In genomic region chr2:152081641-152082448, GRCm38 (mm10) we compare ENCODE assay signal across 7 mouse cellular contexts. TPM values are rescaled to one million over a fixed set of nuclear protein-coding genes. Genes with fewer than 3 reads are reported as not detected.
DNase-seq lines count a peak whose midpoint lies in the region; ATAC-seq lines count a peak whose summit lies in the region.

No protein-coding gene starts in this region.

- peaks cover 15% of the 10 kb centered on the region for H3K4me1 ChIP-seq in limb, embryonic 13.5 days
- H3K4me1 ChIP-seq in midbrain, embryonic 14.5 days (ENCODE audit: control insufficient read depth, insufficient read depth, low read length): peaks cover 34% of the 10 kb centered on the region

- no peak overlapping the region for H3K9ac ChIP-seq in limb, embryonic 13.5 days
- H3K9ac ChIP-seq in midbrain, embryonic 14.5 days (replicated peaks; ENCODE audit: low read length): peak overlapping the region; percentile 99

- H3K4me3 ChIP-seq in limb, embryonic 13.5 days: peak overlapping the region; percentile 43
- peak overlapping the region; percentile 92 for H3K4me3 ChIP-seq in midbrain, embryonic 14.5 days (replicated peaks; ENCODE audit: low read depth, low read length)

- no peak overlapping the region for H3K27ac ChIP-seq in limb, embryonic 13.5 days
- H3K27ac ChIP-seq in midbrain, embryonic 14.5 days (replicated peaks; ENCODE audit: low read depth, low read length): peak overlapping the region; percentile 99

- H3K27me3 ChIP-seq in limb, embryonic 13.5 days: peaks cover 93% of the 10 kb centered on the region
- no peaks in the 10 kb centered on the region for H3K27me3 ChIP-seq in midbrain, embryonic 14.5 days (ENCODE audit: control insufficient read depth, insufficient read depth, low read length)

- ATAC-seq in inflammation-experienced regulatory T-cells, adult 6 months: peak; percentile 28
- peak; percentile 91 for ATAC-seq in limb, embryonic 13.5 days (ENCODE audit: low FRiP score, low read depth)
- ATAC-seq in midbrain, embryonic 14.5 days (ENCODE audit: low FRiP score, low TSS enrichment): peak; percentile 84

- under 1% methylated on average over 63 of the region's 81 CpGs for WGBS in limb, embryonic 13.5 days
- WGBS in midbrain, embryonic 14.5 days: under 1% methylated on average over 81 of the region's 81 CpGs

- H3K9me3 ChIP-seq in limb, embryonic 13.5 days: no peaks in the 10 kb centered on the region
- H3K9me3 ChIP-seq in midbrain, embryonic 14.5 days (ENCODE audit: control insufficient read depth, low read length): no peaks in the 10 kb centered on the region

- intact Hi-C loops in gastrocnemius, postnatal 36 days (cut with DNase I): loop anchor here (10.0 kb wide), 1 partner anchor 147 kb away; no protein-coding TSS in a partner anchor

- peak overlapping the region; percentile 71 for H3K4me2 ChIP-seq in limb, embryonic 13.5 days (replicated peaks)
- peak overlapping the region; percentile 76 for H3K4me2 ChIP-seq in midbrain, embryonic 14.5 days (ENCODE audit: low read length)

- no peaks in the 10 kb centered on the region for H3K36me3 ChIP-seq in limb, embryonic 13.5 days
- 0 out of 2 replicates have a peak, but pooled peaks cover 11% of the 10 kb centered on the region for H3K36me3 ChIP-seq in midbrain, embryonic 14.5 days (ENCODE audit: control insufficient read depth, insufficient read depth, low read length)

- DNase-seq in adrenal gland, adult 8-10 months: peak; percentile 42
- peak; percentile 60 to 68 for DNase-seq in cerebellum, postnatal 4 days (ENCODE audit: low spot score in 2 of 2)
- DNase-seq in gastrocnemius, postnatal 36 days: peak; percentile 57 to 72
- peak; percentile 89 for DNase-seq in midbrain, embryonic 14.5 days
- peak; percentile 31 to 65 for DNase-seq in spleen, postnatal 14 days (ENCODE audit: low spot score in 2 of 2)

RNA-seq across cellular contexts. Expression of gene Scrt2, which starts 0.5 kb away (rescaled TPM):
- under 1 TPM; 0.23 to 0.30 (median 0.26) TPM for total RNA-seq in adrenal gland, adult 8-10 months (2022)
- total RNA-seq in gastrocnemius, postnatal 36 days (2021): not detected
- polyA plus RNA-seq in inflammation-experienced regulatory T-cells, adult 6 months (2017; shearing (Covaris generic)): not detected
- not detected in 2 replicates for polyA plus RNA-seq in limb, embryonic 13.5 days (2015; fragmentation: Nextera tagmentation; extraction: Ambion mirVana)
- 16.4 and 18.4 TPM in 2 replicates for polyA plus RNA-seq in midbrain, embryonic 14.5 days (2014; fragmentation: Nextera tagmentation; extraction: Ambion mirVana)

RNA-seq across cellular contexts. Expression of gene Srxn1, which starts 23.5 kb away (rescaled TPM):
- 100 to 1,000 TPM; 134 to 367 (median 207) TPM for total RNA-seq in adrenal gland, adult 8-10 months (2022)
- 10 to 100 TPM; 21.3 to 21.5 TPM for total RNA-seq in gastrocnemius, postnatal 36 days (2021)
- 1 to 10 TPM; 2.5 to 8.0 (median 3.3) TPM for polyA plus RNA-seq in inflammation-experienced regulatory T-cells, adult 6 months (2017; shearing (Covaris generic))
- polyA plus RNA-seq in limb, embryonic 13.5 days (2015; fragmentation: Nextera tagmentation; extraction: Ambion mirVana): 9.4 and 10.5 TPM in 2 replicates
- polyA plus RNA-seq in midbrain, embryonic 14.5 days (2014; fragmentation: Nextera tagmentation; extraction: Ambion mirVana): 11.5 and 17.4 TPM in 2 replicates

Comparison
In these comparisons a context has a peak if more than half of its experiments do, and no peak if none do; other contexts are left out.
1. ATAC-seq: peak in every context shown above with its lines; median percentile 91 in limb, embryonic 13.5 days; 84 in midbrain, embryonic 14.5 days; 28 in inflammation-experienced regulatory T-cells, adult 6 months.
2. RNA of gene Scrt2, which starts 0.5 kb away (polyA plus RNA-seq): 16.4 to 18.4 TPM in midbrain, embryonic 14.5 days; not detected in limb, embryonic 13.5 days and not detected in inflammation-experienced regulatory T-cells, adult 6 months; every median in the first group is over 10 times any median in the second.
3. Peak in every context shown above with its lines, with median percentiles within 50 percentile points of each other: DNase-seq.